Mouse (Mus musculus) ovary, postnatal 14 days (tissue): Measurements from ENCODE around the gene Ccdc126.

ENCODE experiments used
- DNase-seq: peaks from one replicate; pipeline ENCODE4 v3.0.0; 2022; ENCODE audit warnings: low spot score

Gene Ccdc126

GRCm38 (mm10) chr6:49343737-49344469 lies 24.8 kb downstream of the Ccdc126 start:
- DNase-seq, result no peak

- no peak for DNase-seq
Observed at GRCm38 (mm10) chr6:49349826-49350225, 30.8 kb downstream of the Ccdc126 start.

- no peak for DNase-seq
Observed at GRCm38 (mm10) chr6:49354613-49355012, 35.5 kb downstream of the Ccdc126 start.

GRCm38 (mm10) chr6:49355171-49355570 lies 36.1 kb downstream of the Ccdc126 start:
- DNase-seq, result no peak

- no peak for DNase-seq
Observed at GRCm38 (mm10) chr6:49360420-49360819, 41.3 kb downstream of the Ccdc126 start.

- DNase-seq, result peak; percentile 68
Observed at GRCm38 (mm10) chr6:49367159-49368054, 48.3 kb downstream of the Ccdc126 start, which contains the start of gene Fam221a. Fam221a (plus strand) TSS chr6:49367739.

- DNase-seq, result no peak
Observed at GRCm38 (mm10) chr6:49368212-49368611, 49.1 kb downstream of the Ccdc126 start.

GRCm38 (mm10) chr6:49372705-49373104 lies 53.6 kb downstream of the Ccdc126 start:
- DNase-seq, result no peak

- DNase-seq, result no peak
Observed at GRCm38 (mm10) chr6:49373943-49374342, 54.9 kb downstream of the Ccdc126 start.

GRCm38 (mm10) chr6:49378328-49378727 lies 59.3 kb downstream of the Ccdc126 start:
- DNase-seq, result no peak
